Mouse (Mus musculus): ENCODE measurements at regions not wholly inside any gene's neighbourhood (a gene's known extent, or its start where the extent isn't known, plus 50 kb on each side); places are given as distances from the start of the nearest gene placed in this dataset.
"Not testable (repeated sequence)": the region's sequence is repeated elsewhere in the genome, so short reads cannot be mapped to it uniquely, and the experiment has no call there.

GRCm38 (mm10) chr12:29280861-29281630 lies 247.1 kb upstream of the Myt1l start:
- DNase-seq (ENCODE audit: low spot score): no peak

- DNase-seq (ENCODE audit: low spot score): no peak
Measured at GRCm38 (mm10) chr12:29288801-29289200, 239.4 kb upstream of the Myt1l start.

GRCm38 (mm10) chr12:29290591-29291351 lies 237.4 kb upstream of the Myt1l start:
- peak; percentile 81 for DNase-seq (ENCODE audit: low spot score)

DNA sequence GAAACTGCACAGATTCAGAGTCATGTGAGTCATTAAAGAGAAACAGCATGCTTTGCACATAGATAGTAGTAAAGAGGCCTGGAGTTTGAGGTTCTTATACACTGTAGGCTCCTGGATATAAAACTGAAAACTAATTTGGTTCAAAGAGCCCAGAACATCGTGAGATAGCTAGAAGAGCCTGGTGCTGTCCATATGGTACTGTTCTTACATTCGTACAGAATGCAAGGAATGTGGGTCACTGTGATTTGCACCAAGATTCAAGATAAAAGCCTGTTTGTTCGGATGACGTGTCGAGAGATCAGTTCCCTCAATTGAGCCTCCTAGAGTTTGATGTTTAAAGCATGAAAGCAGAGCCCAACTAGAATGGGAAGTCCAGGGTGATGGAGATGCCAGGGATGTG lies 230.2 kb upstream of the Myt1l start:
- DNase-seq (ENCODE audit: low spot score): no peak

- DNase-seq (ENCODE audit: low spot score): no peak
Measured at GRCm38 (mm10) chr12:29315636-29316035, 212.5 kb upstream of the Myt1l start.

GRCm38 (mm10) chr12:29321468-29321867 lies 206.7 kb upstream of the Myt1l start:
- no peak for DNase-seq (ENCODE audit: low spot score)

DNA sequence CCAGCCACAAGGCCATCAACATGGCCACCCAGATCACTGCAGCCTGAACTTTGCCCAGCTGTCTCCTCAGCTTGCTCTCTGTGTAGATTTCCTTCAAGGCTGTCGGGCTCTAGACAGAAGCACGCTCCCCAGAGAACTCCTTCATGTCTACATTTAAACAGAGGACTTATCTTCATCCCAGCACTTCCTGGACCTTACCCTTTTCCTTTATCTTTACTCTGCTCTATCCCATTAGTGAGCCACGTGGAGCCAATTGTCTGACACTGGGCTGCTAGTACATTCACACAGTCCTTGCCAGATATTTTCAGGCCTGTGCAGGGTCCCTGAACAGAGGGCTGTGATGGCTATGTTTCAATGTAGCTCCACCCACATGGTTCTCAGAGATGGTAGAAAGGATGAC lies 204.7 kb upstream of the Myt1l start:
- no peak for DNase-seq (ENCODE audit: low spot score)

- DNase-seq (ENCODE audit: low spot score): no peak
Measured at GRCm38 (mm10) chr12:29335839-29336469, 192.2 kb upstream of the Myt1l start.

- DNase-seq (ENCODE audit: low spot score): no peak
Measured at GRCm38 (mm10) chr12:29337336-29337735, 190.8 kb upstream of the Myt1l start.

DNA sequence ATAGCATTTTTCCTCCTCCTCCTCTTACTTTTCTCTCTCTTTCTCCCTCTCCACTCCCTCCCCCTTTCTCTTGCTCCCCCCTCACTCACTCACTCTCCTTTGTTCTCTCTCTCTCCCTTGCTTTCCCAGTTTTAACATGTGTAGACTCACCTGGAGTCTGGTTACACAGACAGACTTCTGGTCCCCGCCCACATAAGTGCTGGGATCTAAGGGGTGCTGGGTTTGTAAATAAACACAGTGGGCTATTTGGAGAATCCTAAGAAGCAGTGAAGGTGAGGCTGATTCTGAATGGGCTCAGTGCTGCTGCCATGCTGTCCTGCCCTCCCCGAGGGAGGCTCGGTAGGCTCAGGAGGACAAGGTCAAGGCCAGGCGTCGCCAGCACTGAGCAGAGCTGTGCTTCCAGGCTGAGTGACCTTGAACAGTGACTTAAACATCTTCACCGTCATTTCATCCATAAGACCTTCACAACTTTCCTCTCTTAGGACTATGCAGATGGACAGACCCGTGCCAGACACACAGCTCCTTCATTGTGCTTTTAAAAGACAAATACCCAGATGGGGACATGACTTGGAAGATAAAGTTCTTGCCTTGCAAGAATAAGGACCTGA lies 186.7 kb upstream of the Myt1l start:
- no peak for DNase-seq (ENCODE audit: low spot score)

GRCm38 (mm10) chr12:29343147-29343852 lies 184.9 kb upstream of the Myt1l start:
- no peak for DNase-seq (ENCODE audit: low spot score)

- no peak for DNase-seq (ENCODE audit: low spot score)
Measured at GRCm38 (mm10) chr12:29348698-29349097, 179.5 kb upstream of the Myt1l start.

DNA sequence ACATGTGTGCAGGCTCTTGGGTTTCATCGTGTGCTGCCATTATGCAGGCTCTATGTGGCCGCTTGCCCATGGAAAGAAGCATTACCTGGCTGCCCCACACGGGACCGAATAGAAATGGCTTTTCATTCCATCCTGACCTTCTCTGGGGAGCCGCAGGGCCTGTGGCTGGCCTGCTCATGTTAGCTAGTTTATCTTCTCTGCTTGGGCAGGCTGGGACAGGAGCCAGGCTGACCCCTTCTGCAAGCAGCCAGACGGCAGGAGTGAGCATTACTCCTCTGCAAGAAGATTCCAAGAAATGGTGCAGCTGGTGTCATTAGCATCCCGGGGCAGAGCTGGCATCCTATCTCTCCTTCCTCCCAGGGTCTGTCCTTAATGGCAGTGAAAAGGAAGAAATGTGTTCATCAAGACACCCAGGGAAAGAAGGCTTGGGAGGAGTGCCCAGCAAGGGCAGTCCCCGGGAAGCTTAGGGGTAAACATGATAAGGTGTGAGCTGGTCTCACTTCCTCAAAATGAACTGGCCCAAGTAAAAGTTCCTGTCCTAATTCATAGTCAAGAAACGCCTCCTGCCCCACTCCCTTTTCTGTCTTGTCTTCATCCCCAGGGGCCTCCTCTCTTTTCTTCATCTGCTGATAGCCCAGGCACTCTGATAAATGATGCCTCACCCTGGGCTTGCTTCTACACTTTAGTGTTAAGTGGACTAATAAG lies 178.9 kb upstream of the Myt1l start:
- DNase-seq (ENCODE audit: low spot score): no peak

- DNase-seq (ENCODE audit: low spot score): no peak
Measured at GRCm38 (mm10) chr12:29353777-29354496, 174.2 kb upstream of the Myt1l start.

GRCm38 (mm10) chr12:29354816-29355215 lies 173.4 kb upstream of the Myt1l start:
- no peak for DNase-seq (ENCODE audit: low spot score)

DNA sequence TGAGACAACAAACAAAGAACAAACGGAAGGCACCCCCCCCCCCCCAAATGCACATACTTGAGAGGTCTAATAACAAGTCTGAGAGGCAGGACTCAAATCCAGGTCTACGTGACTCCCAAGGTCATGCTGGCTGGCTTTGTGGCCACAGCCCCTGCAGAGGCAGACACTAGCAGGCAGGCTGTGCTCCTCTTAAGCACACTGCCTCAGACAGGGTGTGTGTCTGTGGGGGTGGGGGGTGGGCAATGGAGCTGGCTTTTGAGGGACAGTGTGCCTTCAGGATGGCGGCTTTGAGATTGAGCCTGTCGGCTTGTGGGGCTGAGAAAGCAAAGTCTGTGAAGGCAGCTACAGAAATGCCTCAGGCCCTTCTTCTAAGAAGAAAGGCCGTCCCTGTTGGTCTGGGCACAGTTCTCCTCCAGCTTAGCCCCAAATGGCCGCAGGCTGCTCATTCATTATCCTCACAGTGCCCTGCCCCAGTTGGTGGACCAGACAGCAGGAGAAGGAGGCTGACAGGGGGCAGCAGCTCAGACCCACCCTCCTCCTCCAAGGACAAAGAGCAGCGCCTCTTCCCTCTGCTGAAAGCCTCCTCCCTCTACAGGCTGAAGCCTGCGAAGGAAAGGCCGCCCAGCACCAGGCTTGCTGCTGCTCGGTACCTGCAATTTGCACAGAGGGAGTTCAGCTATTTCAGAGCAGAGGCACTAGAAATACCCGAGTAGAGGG lies 171.3 kb upstream of the Myt1l start:
- DNase-seq (ENCODE audit: low spot score): no peak

GRCm38 (mm10) chr12:29361236-29361635 lies 166.9 kb upstream of the Myt1l start:
- no peak for DNase-seq (ENCODE audit: low spot score)

DNA sequence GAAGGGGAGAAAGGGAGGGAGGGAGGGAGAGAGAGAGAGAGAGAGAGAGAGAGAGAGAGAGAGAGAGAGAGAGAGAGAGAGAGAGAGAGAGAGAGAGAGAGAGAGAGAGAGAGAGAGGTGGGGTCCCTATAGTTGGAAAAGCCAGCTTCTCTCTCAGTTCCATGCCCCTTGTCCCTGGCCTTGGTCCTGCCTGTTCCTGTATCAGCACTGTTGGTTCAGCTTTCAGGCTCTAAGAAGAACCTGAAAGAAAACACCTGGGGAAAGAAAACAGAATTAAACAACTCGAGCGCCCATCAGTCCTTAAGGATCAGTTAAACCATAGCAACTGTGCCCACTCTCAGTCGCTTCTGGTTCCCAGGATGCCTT lies 160.5 kb upstream of the Myt1l start:
- not testable (repeated sequence) for DNase-seq (ENCODE audit: low spot score)

- no peak for DNase-seq (ENCODE audit: low spot score)
Measured at GRCm38 (mm10) chr12:29368107-29368819, 159.9 kb upstream of the Myt1l start.
